Mouse (Mus musculus): ENCODE measurements at regions not wholly inside any gene's neighbourhood (a gene's known extent, or its start where the extent isn't known, plus 50 kb on each side); places are given as distances from the start of the nearest gene placed in this dataset.

- Histone ChIP-seq H3K79me2 (replicated peaks; ENCODE audit: control insufficient read depth, extremely low read depth, insufficient read depth, poor library complexity, severe bottlenecking) (no peaks in the 10 kb centered on the region), H3K4me3 (replicated peaks in 1 of 3; ENCODE audit: low read depth in 2 of 3, low read length in 2 of 3, poor library complexity in 1 of 3) (no peak overlapping the region), H3K9ac (ENCODE audit: insufficient read depth, low read depth) (no peak overlapping the region), H3K4me1 (ENCODE audit: control insufficient read depth in 1 of 2, insufficient read depth in 2 of 2) (no peaks in the 10 kb centered on the region), H3K36me3 (replicated peaks in 1 of 2; ENCODE audit: control insufficient read depth in 1 of 2, insufficient read depth in 1 of 2, low read length in 1 of 2) (no peaks in the 10 kb centered on the region), H3K9me3 (replicated peaks; ENCODE audit: low read length) (peaks cover 51% of the 10 kb centered on the region), H3K27ac (ENCODE audit: insufficient read depth, low read depth) (no peak overlapping the region), H3K4me2 (ENCODE audit: insufficient read depth, low read depth, poor library complexity, severe bottlenecking) (no peak overlapping the region), H3K27me3 (replicated peaks) (no peaks in the 10 kb centered on the region)
- dilution Hi-C loops (cut with MboI; ENCODE audit: extremely low pct_ligation_motif_present, extremely low pct_unique_long_range_greater_than_20kb, low sequenced_read_pairs): no loop called here
- TF ChIP-seq RCOR1 (conservative IDR thresholded peaks at IDR 0.05; ENCODE audit: low read depth, low read length): no peak
- TF ChIP-seq ETS1 (conservative IDR thresholded peaks at IDR 0.05; ENCODE audit: low read depth, low read length): no peak
- in situ Hi-C loops (cut with MboI; ENCODE audit: low pct_ligation_motif_present, low pct_unique_long_range_greater_than_20kb, low sequenced_read_pairs): no loop called here
- DNase-seq (ENCODE audit: extremely low read depth): no peak
These were observed 563.7 kb upstream of the Auts2 start for GRCm38 (mm10) chr5:133106691-133107354.

DNA sequence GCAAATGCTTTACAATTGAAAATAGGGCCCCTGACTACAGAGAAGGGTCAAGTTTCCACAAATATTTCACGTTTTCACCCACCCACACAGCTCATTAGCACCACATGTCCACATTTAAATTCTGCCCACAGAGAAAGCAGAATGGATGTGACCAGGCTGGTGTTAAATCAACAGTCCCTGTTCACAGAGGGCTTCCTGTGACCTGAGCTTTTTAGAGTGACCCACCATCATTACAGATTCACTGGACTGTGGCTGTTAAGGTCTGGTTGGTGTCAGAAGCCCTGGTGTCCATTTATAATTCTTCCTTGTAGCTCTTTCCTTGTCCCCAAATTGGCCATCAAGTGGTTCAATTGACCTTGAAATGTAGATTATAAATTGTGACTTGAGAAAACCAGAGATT lies 553.2 kb upstream of the Auts2 start:
- Histone ChIP-seq H3K9ac (ENCODE audit: insufficient read depth, low read depth) (no peak overlapping the region), H3K4me3 (replicated peaks in 1 of 3; ENCODE audit: low read depth in 2 of 3, low read length in 2 of 3, poor library complexity in 1 of 3) (no peak overlapping the region), H3K79me2 (replicated peaks; ENCODE audit: control insufficient read depth, extremely low read depth, insufficient read depth, poor library complexity, severe bottlenecking) (no peaks in the 10 kb centered on the region), H3K27ac (ENCODE audit: insufficient read depth, low read depth) (no peak overlapping the region), H3K4me1 (ENCODE audit: control insufficient read depth in 1 of 2, insufficient read depth in 2 of 2) (no peaks in the 10 kb centered on the region), H3K36me3 (replicated peaks in 1 of 2; ENCODE audit: control insufficient read depth in 1 of 2, insufficient read depth in 1 of 2, low read length in 1 of 2) (no peaks in the 10 kb centered on the region), H3K4me2 (ENCODE audit: insufficient read depth, low read depth, poor library complexity, severe bottlenecking) (no peak overlapping the region), H3K27me3 (replicated peaks) (no peaks in the 10 kb centered on the region), H3K9me3 (replicated peaks; ENCODE audit: low read length) (peaks cover 64% of the 10 kb centered on the region)
- no peak for DNase-seq (ENCODE audit: extremely low read depth)
- in situ Hi-C loops (cut with MboI; ENCODE audit: low pct_ligation_motif_present, low pct_unique_long_range_greater_than_20kb, low sequenced_read_pairs) (no loop called here), dilution Hi-C loops (cut with MboI; ENCODE audit: extremely low pct_ligation_motif_present, extremely low pct_unique_long_range_greater_than_20kb, low sequenced_read_pairs) (no loop called here)
- TF ChIP-seq PAX5 (IDR thresholded peaks at IDR 0.05; ENCODE audit: low read length): no peak
- no peak for TF ChIP-seq JUND (conservative IDR thresholded peaks at IDR 0.05; ENCODE audit: low read depth, low read length)
- TF ChIP-seq MYC (IDR thresholded peaks at IDR 0.05; ENCODE audit: low read depth, low read length): no peak
- TF ChIP-seq IRF4 (IDR thresholded peaks at IDR 0.05; ENCODE audit: low read depth, low read length): no peak
- TF ChIP-seq SIN3A (IDR thresholded peaks at IDR 0.05; ENCODE audit: low read length): no peak
- no peak for TF ChIP-seq MAFK (IDR thresholded peaks at IDR 0.05; ENCODE audit: insufficient replicate concordance, low read length)
- no peak for TF ChIP-seq USF2 (conservative IDR thresholded peaks at IDR 0.05; ENCODE audit: low read depth, low read length)
- TF ChIP-seq BHLHE40 (IDR thresholded peaks at IDR 0.05; ENCODE audit: low read depth, low read length): no peak
- TF ChIP-seq POLR2AphosphoS2 (IDR thresholded peaks at IDR 0.05; ENCODE audit: low read depth, low read length): no peak
- no peak for TF ChIP-seq SMC3 (IDR thresholded peaks at IDR 0.05; ENCODE audit: low read depth, low read length)
- no peak for TF ChIP-seq CHD1 (IDR thresholded peaks at IDR 0.05; ENCODE audit: low read depth, low read length)
- no peak for TF ChIP-seq TCF12 (IDR thresholded peaks at IDR 0.05; ENCODE audit: low read depth, low read length)
- TF ChIP-seq ELF1 (IDR thresholded peaks at IDR 0.05; ENCODE audit: low read depth, low read length): no peak
- no peak for TF ChIP-seq ETS1 (conservative IDR thresholded peaks at IDR 0.05; ENCODE audit: low read depth, low read length)
- no peak for TF ChIP-seq KAT2A (IDR thresholded peaks at IDR 0.05; ENCODE audit: insufficient replicate concordance, low read length)
- no peak for TF ChIP-seq CHD2 (IDR thresholded peaks at IDR 0.05; ENCODE audit: low read length)
- TF ChIP-seq ZNF384 (IDR thresholded peaks at IDR 0.05; ENCODE audit: low read depth, low read length): no peak
- no peak for TF ChIP-seq MEF2A (IDR thresholded peaks at IDR 0.05; ENCODE audit: borderline replicate concordance, low read depth, low read length)
- TF ChIP-seq USF1 (IDR thresholded peaks at IDR 0.05; ENCODE audit: low read depth, low read length): no peak
- no peak for TF ChIP-seq NRF1 (IDR thresholded peaks at IDR 0.05; ENCODE audit: low read depth, low read length)

All from CH12.LX (cell line).